Mouse (Mus musculus) MEL (cell line): ENCODE results near the gene Arhgef2. TPM values are rescaled to one million over a fixed set of nuclear protein-coding genes. Genes with fewer than 3 reads are reported as not detected.

Source experiments
- DNase-seq: peaks from one replicate; pipeline ENCODE4 v3.0.0; 2011; ENCODE audit warnings: low read depth, low spot score
- H3K27ac ChIP-seq: 2 replicates; pipeline ENCODE4 v1.5.1; 2012; ENCODE audit warnings: low read depth, mild to moderate bottlenecking, control low read depth, low read length, moderate library complexity; ENCODE audit not compliant: control insufficient read depth
- H3K27me3 ChIP-seq, 2 experiments: fragments of 150-350 bp in 1 of 2; sonication (generic) in 1 of 2; 2 replicates each; pipeline ENCODE4 v1.6.1; 2012; ENCODE audit warnings: low read length in 2 of 2, mild to moderate bottlenecking in 2 of 2, improper control_type of control experiment in 1 of 2, moderate library complexity in 1 of 2; ENCODE audit not compliant: insufficient read depth in 2 of 2, control insufficient read depth in 1 of 2
- H3K36me3 ChIP-seq, 2 experiments: 2 replicates each; pipeline ENCODE4 v1.6.1; 2012 to 2014; ENCODE audit warnings: low read length in 2 of 2, improper control_type of control experiment in 1 of 2, inconsistent platforms in 1 of 2, mild to moderate bottlenecking in 1 of 2; ENCODE audit not compliant: insufficient read depth in 2 of 2, control insufficient read depth in 1 of 2
- H3K4me1 ChIP-seq, 2 experiments: fragments of 150-350 bp in 1 of 2; sonication (generic) in 1 of 2; 2 replicates each; pipeline ENCODE4 v1.6.1; 2012; ENCODE audit warnings: low read length in 2 of 2, improper control_type of control experiment in 1 of 2, mild to moderate bottlenecking in 1 of 2; ENCODE audit not compliant: insufficient read depth in 2 of 2, control insufficient read depth in 1 of 2
- H3K4me3 ChIP-seq, 2 experiments: fragments of 150-350 bp in 1 of 2; sonication (generic) in 1 of 2; 2 replicates each; pipeline ENCODE4 v1.5.1; 2012; ENCODE audit warnings: low read depth in 2 of 2, low read length in 2 of 2, mild to moderate bottlenecking in 2 of 2, moderate library complexity in 2 of 2, control low read depth in 1 of 2, improper control_type of control experiment in 1 of 2; ENCODE audit not compliant: control insufficient read depth in 1 of 2, insufficient read depth in 1 of 2
- H3K79me2 ChIP-seq: 2 replicates; pipeline ENCODE4 v1.6.1; 2012; ENCODE audit warnings: mild to moderate bottlenecking, low read length, moderate library complexity; ENCODE audit not compliant: control insufficient read depth, poor library complexity, insufficient read depth
- H3K9ac ChIP-seq: 2 replicates; pipeline ENCODE4 v1.6.1; 2012; ENCODE audit warnings: low read depth, mild to moderate bottlenecking, control low read depth, low read length, moderate library complexity; ENCODE audit not compliant: control insufficient read depth, poor library complexity, severe bottlenecking
- H3K9me3 ChIP-seq: fragments of 150-350 bp; sonication (generic); replicated peaks from 2 replicates; pipeline ENCODE4 v1.6.1; 2012; ENCODE audit warnings: mild to moderate bottlenecking, low read length, improper control_type of control experiment, moderate library complexity; ENCODE audit not compliant: insufficient read depth
- BHLHE40 ChIP-seq: IDR thresholded peaks from 2 replicates; pipeline ENCODE4 v1.6.1; 2012; ENCODE audit warnings: low read depth, mild to moderate bottlenecking, inconsistent platforms, low read length, improper control_type of control experiment, borderline replicate concordance
- CHD2 ChIP-seq: IDR thresholded peaks from 2 replicates; pipeline ENCODE4 v1.6.1; 2011; ENCODE audit warnings: low read length, improper control_type of control experiment
- CTCF ChIP-seq, 3 experiments: IDR thresholded peaks in 2 of 3; conservative IDR thresholded peaks in 1 of 3; 2 replicates each; pipeline ENCODE4 v1.5.1; 2011 to 2012; ENCODE audit warnings: low read length in 3 of 3, low read depth in 2 of 3, mild to moderate bottlenecking in 2 of 3, improper control_type of control experiment in 1 of 3, inconsistent platforms in 1 of 3, mixed read lengths in 1 of 3, moderate library complexity in 1 of 3; ENCODE audit not compliant: control insufficient read depth in 1 of 3, insufficient read depth in 1 of 3, poor library complexity in 1 of 3, severe bottlenecking in 1 of 3
- ELF1 ChIP-seq: IDR thresholded peaks from 2 replicates; pipeline ENCODE4 v1.6.1; 2014; ENCODE audit warnings: low read depth, mild to moderate bottlenecking, inconsistent platforms, low read length, improper control_type of control experiment, moderate library complexity
- HCFC1 ChIP-seq: IDR thresholded peaks from 2 replicates; pipeline ENCODE4 v1.6.1; 2012; ENCODE audit warnings: low read depth, mild to moderate bottlenecking, inconsistent platforms, low read length, improper control_type of control experiment, moderate library complexity
- KAT2A ChIP-seq: conservative IDR thresholded peaks from 2 replicates; pipeline ENCODE4 v1.6.1; 2012; ENCODE audit warnings: low read depth, low read length, improper control_type of control experiment, inconsistent platforms
- MAFK ChIP-seq: IDR thresholded peaks from 2 replicates; pipeline ENCODE4 v1.6.1; 2011; ENCODE audit warnings: low read depth, mild to moderate bottlenecking, low read length, improper control_type of control experiment, borderline replicate concordance
- MXI1 ChIP-seq: IDR thresholded peaks from 2 replicates; pipeline ENCODE4 v1.6.1; 2011; ENCODE audit warnings: mild to moderate bottlenecking, low read depth, low read length, improper control_type of control experiment
- POLR2A ChIP-seq, 2 experiments: IDR thresholded peaks; 2 replicates each; pipeline ENCODE4 v1.6.1; 2011 to 2012; ENCODE audit warnings: low read length in 2 of 2, mild to moderate bottlenecking in 2 of 2, control low read depth in 1 of 2, improper control_type of control experiment in 1 of 2, low read depth in 1 of 2, moderate library complexity in 1 of 2; ENCODE audit not compliant: control insufficient read depth in 1 of 2, insufficient read depth in 1 of 2, poor library complexity in 1 of 2
- POLR2AphosphoS2 ChIP-seq: IDR thresholded peaks from 2 replicates; pipeline ENCODE4 v1.6.1; 2011; ENCODE audit warnings: low read length, improper control_type of control experiment
- SIN3A ChIP-seq: IDR thresholded peaks from 2 replicates; pipeline ENCODE4 v1.6.1; 2012; ENCODE audit warnings: low read length, improper control_type of control experiment, inconsistent platforms
- SMC3 ChIP-seq: IDR thresholded peaks from 2 replicates; pipeline ENCODE4 v1.6.1; 2011; ENCODE audit warnings: low read depth, low read length, improper control_type of control experiment
- TBP ChIP-seq: IDR thresholded peaks from 2 replicates; pipeline ENCODE4 v1.8.0; 2011; ENCODE audit warnings: low read depth, low read length, improper control_type of control experiment
- UBTF ChIP-seq: IDR thresholded peaks from 2 replicates; pipeline ENCODE4 v1.6.1; 2012; ENCODE audit warnings: low read depth, mild to moderate bottlenecking, inconsistent platforms, low read length, improper control_type of control experiment, moderate library complexity, borderline replicate concordance; ENCODE audit not compliant: insufficient read depth
- ZNF384 ChIP-seq: IDR thresholded peaks from 2 replicates; pipeline ENCODE4 v1.6.1; 2012; ENCODE audit warnings: low read depth, mild to moderate bottlenecking, inconsistent platforms, low read length, improper control_type of control experiment
- polyA plus RNA-seq, 2 experiments: library from polyadenylated mRNA; stranded (reverse) in 1 of 2; unstranded in 1 of 2; fragments of >175 nt in 1 of 2; fragments of >200 nt in 1 of 2; gene quantifications; 2 replicates each; pipeline versions ENCODE4 v1.2.1 to v1.2.4; 2012; ENCODE audit warnings: low replicate concordance in 2 of 2, low read depth in 1 of 2; ENCODE audit not compliant: insufficient read length in 2 of 2, insufficient read depth in 1 of 2, missing spikeins in 1 of 2
- total RNA-seq: library from RNA; depleted of rRNA; stranded (reverse); fragments of 300-350 nt; gene quantifications from 2 replicates; pipeline ENCODE4 v1.2.3, GENCODE M21; 2012

Gene Arhgef2
- total and polyA plus RNA-seq, 3 experiments = 113 to 183 TPM; not detected in 1

DNA sequence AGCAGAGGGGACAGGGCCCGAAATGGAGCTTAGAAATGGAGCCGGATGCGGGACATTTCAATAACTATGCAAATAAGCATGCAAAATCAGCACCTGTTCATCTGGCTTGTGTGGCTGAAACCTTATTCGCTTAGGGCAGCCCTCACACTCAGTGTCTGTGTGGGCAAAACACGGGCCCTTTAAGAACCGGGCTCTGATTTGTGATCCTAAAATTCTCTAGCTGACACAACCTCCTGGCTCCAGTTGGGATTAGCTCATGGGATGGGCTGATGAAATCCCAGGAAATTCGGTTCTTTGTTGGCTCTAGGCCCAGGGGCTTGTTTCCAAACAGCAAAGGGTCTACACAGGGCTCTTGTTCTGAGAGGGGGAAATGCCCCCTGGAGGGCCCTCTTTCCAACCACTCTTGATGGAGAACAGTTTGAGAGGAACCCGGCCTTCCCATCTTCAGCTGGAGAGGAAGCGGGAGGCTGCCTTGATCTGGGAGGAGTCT, 10.2 kb downstream of the Arhgef2 start:
- H3K27ac ChIP-seq = no peak overlapping the region
- H3K36me3 ChIP-seq = peaks cover 0 to 25% of the 10 kb centered on the region in 2 experiments; a peak in 2 of 4 replicates
- TF ChIP-seq UBTF = no peak
- TF ChIP-seq MAFK = no peak
- TF ChIP-seq MXI1 = no peak
- TF ChIP-seq TBP = no peak
- no peak for TF ChIP-seq POLR2A (IDR thresholded peaks at IDR 0.05; ENCODE audit: control insufficient read depth in 1 of 2, insufficient read depth in 1 of 2, low read depth in 1 of 2, low read length in 2 of 2, poor library complexity in 1 of 2)
- TF ChIP-seq POLR2AphosphoS2 = no peak
- TF ChIP-seq KAT2A = no peak
- no peak for TF ChIP-seq CTCF (IDR thresholded peaks at IDR 0.05 in 2 of 3, conservative IDR thresholded peaks at IDR 0.05 in 1 of 3; ENCODE audit: control insufficient read depth in 1 of 3, insufficient read depth in 1 of 3, low read depth in 2 of 3, low read length in 3 of 3, poor library complexity in 1 of 3, severe bottlenecking in 1 of 3)
- no peak for TF ChIP-seq ZNF384
- TF ChIP-seq ELF1 = no peak
- TF ChIP-seq HCFC1 = no peak
- H3K4me3 ChIP-seq = no peak overlapping the region
- H3K79me2 ChIP-seq = peaks cover 8% of the 10 kb centered on the region
- H3K9ac ChIP-seq = no peak overlapping the region
- no peaks in the 10 kb centered on the region for H3K27me3 ChIP-seq
- H3K9me3 ChIP-seq = no peaks in the 10 kb centered on the region
- H3K4me1 ChIP-seq = peaks cover 22 to 26% of the 10 kb centered on the region in 2 experiments
- DNase-seq = no peak

DNA sequence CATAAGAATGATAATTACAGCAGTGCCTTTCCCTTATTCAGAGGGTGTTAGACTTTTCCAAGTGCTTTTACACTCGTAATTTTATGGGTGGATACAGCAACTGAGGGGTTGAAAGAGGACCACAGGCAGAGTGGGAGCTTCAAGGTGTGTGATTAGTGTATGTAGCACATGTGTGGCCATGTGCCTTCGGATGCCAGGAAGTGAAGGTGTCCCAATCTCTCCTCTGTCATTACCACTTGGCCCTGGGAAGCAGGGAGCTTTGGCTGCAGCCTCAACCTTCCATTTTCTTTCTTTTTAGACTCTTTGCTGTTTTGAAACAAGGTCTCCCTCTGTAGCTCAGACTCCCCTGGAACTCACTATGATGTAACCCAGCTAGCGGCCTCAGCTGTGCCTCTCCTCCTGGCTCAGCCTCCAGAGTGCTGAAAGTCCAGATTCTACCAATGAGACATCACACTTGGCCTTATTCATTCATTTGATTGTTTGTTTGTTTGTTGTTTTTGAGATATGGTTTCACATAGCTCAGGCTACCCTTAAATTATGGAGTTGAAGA, 11.3 kb downstream of the Arhgef2 start:
- DNase-seq = no peak
- peaks cover 0 to 24% of the 10 kb centered on the region in 2 experiments; a peak in 2 of 4 replicates for H3K36me3 ChIP-seq
- H3K9me3 ChIP-seq = no peaks in the 10 kb centered on the region

More for the DNA sequence above, 11.3 kb downstream of the Arhgef2 start:
- TF ChIP-seq ZNF384 (no peak), POLR2A (IDR thresholded peaks at IDR 0.05; ENCODE audit: control insufficient read depth in 1 of 2, insufficient read depth in 1 of 2, low read depth in 1 of 2, low read length in 2 of 2, poor library complexity in 1 of 2) (no peak), SIN3A (no peak), BHLHE40 (no peak), SMC3 (no peak), HCFC1 (no peak), CHD2 (no peak)
- H3K9ac ChIP-seq = no peak overlapping the region
- H3K27ac ChIP-seq = no peak overlapping the region
- H3K4me3 ChIP-seq = no peak overlapping the region
- peaks cover 19% of the 10 kb centered on the region for H3K79me2 ChIP-seq
- no peaks in the 10 kb centered on the region for H3K27me3 ChIP-seq
- H3K4me1 ChIP-seq = peaks cover 20 to 21% of the 10 kb centered on the region in 2 experiments
